Mouse (Mus musculus): ENCODE measurements around the gene BC051142. TPM values are rescaled to one million over a fixed set of nuclear protein-coding genes. Genes with fewer than 3 reads are reported as not detected.
A peak's percentile ranks its signal among the peaks of the same experiment; 100 is the strongest.

BC051142 gene
- total RNA-seq (2014; rRNA removed) (not detected in 2 replicates), polyA plus RNA-seq (2012; rRNA removed) (0.06 TPM in 1 of 2 replicates, not detected in the other)

GRCm38 (mm10) chr17:34398711-34399393 lies at the start of gene BC051142:
Gene BC051142 (plus strand): TSS chr17:34398820.
- no peak for TF ChIP-seq POLR2A (IDR thresholded peaks at IDR 0.05; ENCODE audit: extremely low read depth, insufficient read depth, low read length)
- no peak for TF ChIP-seq CTCF (IDR thresholded peaks at IDR 0.05; ENCODE audit: low read depth, low read length)
- DNase-seq (ENCODE audit: extremely low read depth, low read depth, low spot score), result peak; percentile 57
- 0 out of 2 replicates have a peak, but pooled peaks cover 4% of the 10 kb centered on the region for H3K27me3 ChIP-seq (ENCODE audit: control insufficient read depth, insufficient read depth, low read length)
- H3K27ac ChIP-seq (replicated peaks; ENCODE audit: insufficient read depth, low read depth, low read length), result peak within 1 kb of the TSS; percentile 15; the same call in 1 of the 2 replicates
- H3K4me3 ChIP-seq (ENCODE audit: insufficient read depth, low read depth, low read length), result peak within 1 kb of the TSS; percentile 72
- WGBS, result 2% methylated on average over 34 of the region's 34 CpGs
- H3K4me1 ChIP-seq (ENCODE audit: control insufficient read depth, insufficient read depth, low read length), result no peaks in the 10 kb centered on the region
- peak within 1 kb of the TSS; percentile 72 for H3K9ac ChIP-seq (ENCODE audit: low read depth, low read length)
- H3K36me3 ChIP-seq (ENCODE audit: control insufficient read depth, insufficient read depth, low read length), result no peaks in the 10 kb centered on the region
- no peaks in the 10 kb centered on the region for H3K79me2 ChIP-seq (ENCODE audit: control insufficient read depth, insufficient read depth, low read length)

DNA sequence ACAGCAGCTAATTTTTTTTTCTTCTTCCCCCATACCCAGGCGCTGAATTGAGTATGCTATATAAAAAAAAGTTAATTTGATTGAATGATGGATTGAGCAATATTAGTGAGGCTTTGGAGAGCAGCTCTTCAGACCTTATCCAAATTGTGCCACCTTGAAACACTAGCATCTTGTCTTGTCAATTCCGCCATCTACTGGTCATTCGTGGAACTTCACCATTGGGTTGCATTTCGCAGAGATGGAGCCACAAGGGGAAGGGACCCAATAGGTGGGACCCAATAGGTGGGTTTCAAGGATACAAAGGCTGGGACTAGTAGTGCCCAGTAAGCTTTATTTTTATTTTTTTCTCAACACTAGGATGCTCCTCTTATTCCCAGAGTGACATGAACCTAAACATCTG lies 49.2 kb upstream of the BC051142 start:
- Histone ChIP-seq H3K79me2 (ENCODE audit: control insufficient read depth, insufficient read depth, low read length) (no peaks in the 10 kb centered on the region), H3K27ac (replicated peaks; ENCODE audit: insufficient read depth, low read depth, low read length) (no peak overlapping the region), H3K4me3 (ENCODE audit: insufficient read depth, low read depth, low read length) (no peak overlapping the region), H3K27me3 (ENCODE audit: control insufficient read depth, insufficient read depth, low read length) (0 out of 2 replicates have a peak, but pooled peaks cover 3% of the 10 kb centered on the region), H3K4me1 (ENCODE audit: control insufficient read depth, insufficient read depth, low read length) (no peaks in the 10 kb centered on the region), H3K36me3 (ENCODE audit: control insufficient read depth, insufficient read depth, low read length) (no peaks in the 10 kb centered on the region), H3K9ac (ENCODE audit: low read depth, low read length) (no peak overlapping the region)
- DNase-seq (ENCODE audit: extremely low read depth, low read depth, low spot score), result peak; percentile 51
- TF ChIP-seq CTCF (IDR thresholded peaks at IDR 0.05; ENCODE audit: low read depth, low read length) (peak; percentile 66), POLR2A (IDR thresholded peaks at IDR 0.05; ENCODE audit: extremely low read depth, insufficient read depth, low read length) (no peak)
- 6% methylated on average over 4 of the region's 4 CpGs for WGBS

GRCm38 (mm10) chr17:34354539-34354938 lies 44.1 kb upstream of the BC051142 start, which contains the start of gene Btnl2:
Gene Btnl2 (plus strand): TSS chr17:34354822.
- H3K36me3 ChIP-seq (ENCODE audit: control insufficient read depth, insufficient read depth, low read length), result no peaks in the 10 kb centered on the region
- no peak for DNase-seq (ENCODE audit: extremely low read depth, low read depth, low spot score)
- 0 out of 2 replicates have a peak within 1 kb of the TSS, but pooled peaks have one; percentile 28 for H3K27ac ChIP-seq (replicated peaks; ENCODE audit: insufficient read depth, low read depth, low read length)
- 0 out of 2 replicates have a peak, but pooled peaks cover 3% of the 10 kb centered on the region for H3K27me3 ChIP-seq (ENCODE audit: control insufficient read depth, insufficient read depth, low read length)
- H3K4me1 ChIP-seq (ENCODE audit: control insufficient read depth, insufficient read depth, low read length), result no peaks in the 10 kb centered on the region; the same call in 1 of the 2 replicates
- H3K9ac ChIP-seq (ENCODE audit: low read depth, low read length), result no peak within 1 kb of the TSS
- H3K79me2 ChIP-seq (ENCODE audit: control insufficient read depth, insufficient read depth, low read length), result no peaks in the 10 kb centered on the region
- H3K4me3 ChIP-seq (ENCODE audit: insufficient read depth, low read depth, low read length), result no peak within 1 kb of the TSS
- TF ChIP-seq POLR2A (IDR thresholded peaks at IDR 0.05; ENCODE audit: extremely low read depth, insufficient read depth, low read length) (no peak), CTCF (IDR thresholded peaks at IDR 0.05; ENCODE audit: low read depth, low read length) (no peak)
- 80% methylated on average over 5 of the region's 5 CpGs for WGBS

DNA sequence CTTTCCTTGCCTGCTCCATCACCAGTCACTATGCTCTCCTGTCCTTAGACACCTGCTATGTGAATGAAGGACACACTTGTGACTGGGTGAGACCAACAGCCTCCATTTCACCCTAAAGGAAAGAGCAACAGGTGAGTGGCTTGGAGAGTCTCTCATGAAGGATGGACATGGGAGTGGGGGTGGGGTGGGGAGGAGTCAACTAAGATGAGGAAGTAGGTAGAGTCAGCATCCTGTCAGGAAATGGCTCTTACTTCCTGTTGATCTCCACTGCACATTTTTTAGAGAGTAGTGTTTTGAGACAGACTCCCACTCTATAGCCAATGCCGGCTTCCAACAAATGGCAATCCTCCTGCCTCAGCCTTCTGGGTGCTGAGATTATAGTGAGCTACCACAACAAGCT lies 43.7 kb upstream of the BC051142 start:
- no peak overlapping the region for H3K9ac ChIP-seq (ENCODE audit: low read depth, low read length)
- 73% methylated on average over 1 of the region's 1 CpGs for WGBS
- no peaks in the 10 kb centered on the region for H3K36me3 ChIP-seq (ENCODE audit: control insufficient read depth, insufficient read depth, low read length)
- H3K4me1 ChIP-seq (ENCODE audit: control insufficient read depth, insufficient read depth, low read length), result no peaks in the 10 kb centered on the region; the same call in 1 of the 2 replicates
- DNase-seq (ENCODE audit: extremely low read depth, low read depth, low spot score), result peak; percentile 17
- TF ChIP-seq CTCF (IDR thresholded peaks at IDR 0.05; ENCODE audit: low read depth, low read length), result no peak
- TF ChIP-seq POLR2A (IDR thresholded peaks at IDR 0.05; ENCODE audit: extremely low read depth, insufficient read depth, low read length), result no peak
- H3K79me2 ChIP-seq (ENCODE audit: control insufficient read depth, insufficient read depth, low read length), result no peaks in the 10 kb centered on the region
- H3K27me3 ChIP-seq (ENCODE audit: control insufficient read depth, insufficient read depth, low read length), result 0 out of 2 replicates have a peak, but pooled peaks cover 3% of the 10 kb centered on the region
- no peak overlapping the region for H3K27ac ChIP-seq (replicated peaks; ENCODE audit: insufficient read depth, low read depth, low read length)
- H3K4me3 ChIP-seq (ENCODE audit: insufficient read depth, low read depth, low read length), result no peak overlapping the region

- WGBS, result 82% methylated on average over 15 of the region's 15 CpGs
- Histone ChIP-seq H3K4me3 (ENCODE audit: insufficient read depth, low read depth, low read length) (no peak overlapping the region), H3K79me2 (ENCODE audit: control insufficient read depth, insufficient read depth, low read length) (no peaks in the 10 kb centered on the region), H3K4me1 (ENCODE audit: control insufficient read depth, insufficient read depth, low read length) (no peaks in the 10 kb centered on the region), H3K36me3 (ENCODE audit: control insufficient read depth, insufficient read depth, low read length) (no peaks in the 10 kb centered on the region), H3K27me3 (ENCODE audit: control insufficient read depth, insufficient read depth, low read length) (no peaks in the 10 kb centered on the region), H3K9ac (ENCODE audit: low read depth, low read length) (no peak overlapping the region), H3K27ac (replicated peaks; ENCODE audit: insufficient read depth, low read depth, low read length) (no peak overlapping the region)
- TF ChIP-seq CTCF (IDR thresholded peaks at IDR 0.05; ENCODE audit: low read depth, low read length), result no peak
- TF ChIP-seq POLR2A (IDR thresholded peaks at IDR 0.05; ENCODE audit: extremely low read depth, insufficient read depth, low read length), result no peak
- no peak for DNase-seq (ENCODE audit: extremely low read depth, low read depth, low spot score)
Observed at GRCm38 (mm10) chr17:34362954-34363546, 35.6 kb upstream of the BC051142 start.
